Mouse (Mus musculus) hindbrain, embryonic 13.5 days (tissue): ENCODE results near the gene Ovol3. TPM values are rescaled to one million over a fixed set of nuclear protein-coding genes. Genes with fewer than 3 reads are reported as not detected.

Experiments
- ATAC-seq: fragments of 200-750 bp; cut with Nextera tagmentation; 2 replicates; pipeline ENCODE4 v1.8.0; 2017; ENCODE audit warnings: moderate TSS enrichment; ENCODE audit not compliant: low FRiP score
- H3K27ac ChIP-seq: fragments of 300-500 bp; sonication (generic); 2 replicates; pipeline ENCODE4 v1.5.1; 2015; ENCODE audit warnings: inconsistent platforms, mild to moderate bottlenecking, moderate library complexity
- H3K27me3 ChIP-seq: fragments of 300-500 bp; sonication (generic); 2 replicates; pipeline ENCODE4 v1.6.1; 2015; ENCODE audit warnings: mild to moderate bottlenecking, inconsistent platforms
- H3K36me3 ChIP-seq: fragments of 300-500 bp; sonication (generic); 2 replicates; pipeline ENCODE4 v1.6.1; 2015; ENCODE audit warnings: mild to moderate bottlenecking, inconsistent platforms
- H3K4me1 ChIP-seq: fragments of 300-500 bp; sonication (generic); replicated peaks from 2 replicates; pipeline ENCODE4 v1.6.1; 2015; ENCODE audit warnings: inconsistent platforms
- H3K4me2 ChIP-seq: fragments of 300-500 bp; sonication (generic); 2 replicates; pipeline ENCODE4 v1.6.1; 2015; ENCODE audit warnings: inconsistent platforms, mild to moderate bottlenecking, moderate library complexity
- H3K4me3 ChIP-seq: fragments of 300-500 bp; sonication (generic); 2 replicates; pipeline ENCODE4 v1.5.1; 2015; ENCODE audit warnings: mild to moderate bottlenecking, inconsistent platforms
- H3K9ac ChIP-seq: fragments of 300-500 bp; sonication (generic); 2 replicates; pipeline ENCODE4 v1.6.1; 2015; ENCODE audit warnings: mild to moderate bottlenecking, inconsistent platforms
- H3K9me3 ChIP-seq: fragments of 300-500 bp; sonication (generic); 2 replicates; pipeline ENCODE4 v1.6.1; 2016; ENCODE audit warnings: inconsistent platforms
- WGBS: fragments of 180-500 bp; shearing (Covaris S2); methylation state at CpG from one replicate; pipeline ENCODE4 v1.1.7; 2015; 5-methylcytosine and 5-hydroxymethylcytosine counted together
- polyA plus RNA-seq: library from polyadenylated mRNA; unstranded; fragments of >200 nt; fragmentation: Nextera tagmentation; extraction: Ambion mirVana; gene quantifications from 2 replicates; pipeline ENCODE4 v1.2.1, GENCODE M21; 2015

Ovol3 gene
- polyA plus RNA-seq, 1 experiment from 2014 or later: not detected

DNA sequence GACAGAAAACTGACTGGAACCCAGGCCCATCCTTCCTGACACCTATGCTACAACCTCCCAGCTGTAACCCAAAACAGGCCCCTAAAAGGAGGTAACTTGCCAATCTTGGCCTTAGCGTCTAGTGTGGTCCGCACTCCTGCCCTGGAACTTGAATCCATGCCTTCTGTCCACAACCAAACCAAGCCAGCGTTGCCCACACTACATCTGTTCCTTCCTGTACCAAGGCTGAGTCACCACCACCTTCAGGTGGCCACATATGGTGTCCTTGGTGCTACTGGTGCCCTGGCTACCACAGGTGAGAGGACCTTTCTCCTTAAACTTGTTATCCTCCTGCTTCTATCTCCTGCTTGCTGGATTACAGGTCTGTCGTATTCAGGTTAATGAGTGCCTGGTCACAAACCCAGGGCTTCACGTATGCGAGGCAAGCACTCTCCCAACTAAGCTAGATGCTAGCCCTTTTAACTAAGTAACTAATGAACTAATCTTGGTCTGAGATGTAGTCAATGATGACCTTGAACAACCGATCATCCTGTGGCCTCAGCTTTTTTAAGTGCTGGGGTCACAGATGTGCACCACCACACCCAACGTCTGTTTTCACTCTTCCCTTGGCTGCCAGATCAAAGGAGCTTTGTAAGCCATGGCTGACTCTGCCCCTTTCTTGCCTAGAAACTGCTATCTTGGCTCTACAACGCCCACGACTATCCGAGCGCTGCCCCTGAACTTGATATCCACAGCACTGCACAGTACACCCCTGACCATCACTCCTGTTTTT, 47.0 kb downstream of the Ovol3 start:
- Histone ChIP-seq H3K9ac (no peak overlapping the region), H3K27ac (no peak overlapping the region), H3K4me1 (peaks cover 22% of the 10 kb centered on the region), H3K36me3 (peaks cover 72% of the 10 kb centered on the region), H3K9me3 (no peaks in the 10 kb centered on the region), H3K4me2 (no peak overlapping the region), H3K4me3 (no peak overlapping the region), H3K27me3 (no peaks in the 10 kb centered on the region)
- no peak for ATAC-seq
- WGBS: 93% methylated on average over 12 of the region's 12 CpGs

DNA sequence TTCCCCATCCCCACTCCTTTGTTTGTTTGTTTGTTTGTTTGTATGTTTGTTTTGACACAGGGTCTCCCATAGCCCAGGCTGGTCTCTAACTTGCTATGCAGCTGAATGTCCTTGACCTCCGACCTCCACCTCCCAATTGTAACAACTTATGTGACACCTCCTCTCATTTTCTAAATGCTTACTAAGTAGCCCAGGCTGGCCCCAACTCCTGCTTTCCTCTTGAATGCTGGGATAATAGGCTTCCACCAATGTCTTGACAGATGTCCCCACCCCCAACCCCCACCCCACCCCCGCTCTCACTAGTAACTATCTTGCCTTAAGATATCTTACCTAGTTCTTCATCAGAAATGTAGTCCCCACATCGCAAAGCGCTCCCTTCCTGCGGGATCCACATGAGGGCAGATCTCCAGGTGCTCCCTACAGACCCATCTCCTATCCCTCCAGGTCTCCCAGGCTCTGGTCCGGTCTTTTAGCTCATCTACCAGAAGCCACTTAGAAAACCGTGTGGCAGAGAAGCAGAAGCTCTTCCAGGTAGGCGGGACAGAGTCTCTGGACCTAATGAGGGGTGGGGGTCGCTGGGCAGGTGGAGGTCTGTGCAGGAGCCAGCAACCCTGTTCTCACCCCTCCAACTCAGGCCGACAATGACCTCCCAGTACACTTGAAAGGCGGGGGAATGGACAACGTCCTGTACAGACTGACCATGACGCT, 50.7 kb downstream of the Ovol3 start:
- ATAC-seq: no peak
- no peaks in the 10 kb centered on the region for H3K27me3 ChIP-seq
- H3K27ac ChIP-seq: no peak overlapping the region
- H3K36me3 ChIP-seq: peaks cover 49% of the 10 kb centered on the region
- no peak overlapping the region for H3K9ac ChIP-seq
- no peak overlapping the region for H3K4me3 ChIP-seq
- 76% methylated on average over 13 of the region's 13 CpGs for WGBS
- peaks cover 11% of the 10 kb centered on the region for H3K4me1 ChIP-seq
- peak overlapping the region; percentile 45 for H3K4me2 ChIP-seq
- no peaks in the 10 kb centered on the region for H3K9me3 ChIP-seq

GRCm38 (mm10) chr7:30183879-30184289, 51.6 kb downstream of the Ovol3 start, which contains the start of gene Cox7a1:
Cox7a1 (plus strand) TSS chr7:30184144.
- no peak within 1 kb of the TSS for H3K27ac ChIP-seq
- H3K4me2 ChIP-seq: peak within 1 kb of the TSS; percentile 45
- H3K4me1 ChIP-seq: peaks cover 11% of the 10 kb centered on the region
- no peak; the same call in 1 of the 2 replicates for ATAC-seq
- no peaks in the 10 kb centered on the region for H3K27me3 ChIP-seq
- 1% methylated on average over 11 of the region's 11 CpGs for WGBS
- peaks cover 44% of the 10 kb centered on the region for H3K36me3 ChIP-seq
- no peaks in the 10 kb centered on the region for H3K9me3 ChIP-seq
- peak within 1 kb of the TSS; percentile 2; the same call in 1 of the 2 replicates for H3K9ac ChIP-seq
- H3K4me3 ChIP-seq: peak within 1 kb of the TSS; percentile 6

Other genes with a start within 250 kb of the Ovol3 start
- gene Zfp14, start 184.3 kb downstream of the Ovol3 start, polyA plus RNA-seq: 9.4 TPM in 2 replicates
- gene Zfp82, start 162.8 kb downstream of the Ovol3 start, polyA plus RNA-seq: 12.8 and 12.9 TPM in 2 replicates
- 1.5 and 1.6 TPM in 2 replicates for gene Gm26920, start 145.3 kb downstream of the Ovol3 start, polyA plus RNA-seq
- 19.2 and 19.6 TPM in 2 replicates for gene Zfp566, start 145.2 kb downstream of the Ovol3 start, polyA plus RNA-seq
- gene Zfp260, start 140.9 kb downstream of the Ovol3 start, polyA plus RNA-seq: 95.2 and 108 TPM in 2 replicates
- 17.5 and 19.8 TPM in 2 replicates for gene Zfp382, start 113.8 kb downstream of the Ovol3 start, polyA plus RNA-seq
- 17.5 and 18.6 TPM in 2 replicates for gene Zfp146, start 66.0 kb downstream of the Ovol3 start, polyA plus RNA-seq
- gene Cox7a1, start 51.6 kb downstream of the Ovol3 start, polyA plus RNA-seq: 4.5 and 8.0 TPM in 2 replicates
- gene Capns1, start 36.9 kb downstream of the Ovol3 start, polyA plus RNA-seq: 68.1 and 78.1 TPM in 2 replicates
- 174 and 175 TPM in 2 replicates for gene Polr2i, start 3.8 kb downstream of the Ovol3 start, polyA plus RNA-seq
- 383 and 390 TPM in 2 replicates for gene Tbcb, start 3.5 kb downstream of the Ovol3 start, polyA plus RNA-seq
- 0.43 and 0.66 TPM in 2 replicates for gene Thap8, start 44.4 kb upstream of the Ovol3 start, polyA plus RNA-seq
- gene Wdr62, start 44.7 kb upstream of the Ovol3 start, polyA plus RNA-seq: 3.1 and 4.3 TPM in 2 replicates
- 84.2 and 90.1 TPM in 2 replicates for gene Clip3, start 56.0 kb upstream of the Ovol3 start, polyA plus RNA-seq
- 118 and 126 TPM in 2 replicates for gene Alkbh6, start 73.0 kb upstream of the Ovol3 start, polyA plus RNA-seq
- 13.1 and 16.8 TPM in 2 replicates for gene Syne4, start 79.1 kb upstream of the Ovol3 start, polyA plus RNA-seq
- gene E130208F15Rik, start 86.0 kb upstream of the Ovol3 start, polyA plus RNA-seq: 0.36 TPM in 1 of 2 replicates, not detected in the other
- 21.4 and 21.6 TPM in 2 replicates for gene Sdhaf1, start 88.2 kb upstream of the Ovol3 start, polyA plus RNA-seq
- gene Lrfn3, start 127.0 kb upstream of the Ovol3 start, polyA plus RNA-seq: 13.2 and 13.4 TPM in 2 replicates
- gene Tyrobp, start 178.0 kb upstream of the Ovol3 start, polyA plus RNA-seq: 29.8 and 38.1 TPM in 2 replicates
- 0.52 and 0.88 TPM in 2 replicates for gene Hcst, start 184.1 kb upstream of the Ovol3 start, polyA plus RNA-seq
- gene Nfkbid, start 186.0 kb upstream of the Ovol3 start, polyA plus RNA-seq: 2.0 TPM in 2 replicates
- 583 and 599 TPM in 2 replicates for gene Aplp1, start 209.8 kb upstream of the Ovol3 start, polyA plus RNA-seq
- gene Kirrel2, start 222.0 kb upstream of the Ovol3 start, polyA plus RNA-seq: 6.6 and 10.0 TPM in 2 replicates
- 0.94 and 1.8 TPM in 2 replicates for gene Nphs1, start 222.6 kb upstream of the Ovol3 start, polyA plus RNA-seq